Mouse (Mus musculus): ENCODE data around the gene Dspp.

Dspp gene

DNA sequence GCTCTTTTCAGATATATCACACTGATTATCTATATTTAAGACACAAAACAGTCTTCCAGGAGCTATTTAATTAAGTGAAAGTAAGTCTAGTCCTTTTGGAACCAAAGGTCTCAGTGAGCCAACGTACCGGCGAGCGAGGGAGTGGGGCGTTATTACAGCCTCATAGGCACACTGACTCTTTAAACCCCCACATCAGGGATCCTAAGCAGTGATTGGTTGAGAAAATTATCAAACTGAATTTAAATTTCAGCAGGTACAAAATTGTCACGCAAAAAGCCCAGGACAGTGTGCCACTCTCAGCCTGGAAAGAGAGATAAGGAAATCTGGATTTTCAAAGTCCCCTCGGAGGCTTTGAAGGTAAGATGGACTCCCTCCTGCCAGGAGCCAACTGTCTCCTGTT lies at the start of gene Dspp:
Gene Dspp (plus strand): TSS at position 301 of the 400 bp plus-strand sequence.
- in situ Hi-C loops (cut with MboI): no loop called here

DNA sequence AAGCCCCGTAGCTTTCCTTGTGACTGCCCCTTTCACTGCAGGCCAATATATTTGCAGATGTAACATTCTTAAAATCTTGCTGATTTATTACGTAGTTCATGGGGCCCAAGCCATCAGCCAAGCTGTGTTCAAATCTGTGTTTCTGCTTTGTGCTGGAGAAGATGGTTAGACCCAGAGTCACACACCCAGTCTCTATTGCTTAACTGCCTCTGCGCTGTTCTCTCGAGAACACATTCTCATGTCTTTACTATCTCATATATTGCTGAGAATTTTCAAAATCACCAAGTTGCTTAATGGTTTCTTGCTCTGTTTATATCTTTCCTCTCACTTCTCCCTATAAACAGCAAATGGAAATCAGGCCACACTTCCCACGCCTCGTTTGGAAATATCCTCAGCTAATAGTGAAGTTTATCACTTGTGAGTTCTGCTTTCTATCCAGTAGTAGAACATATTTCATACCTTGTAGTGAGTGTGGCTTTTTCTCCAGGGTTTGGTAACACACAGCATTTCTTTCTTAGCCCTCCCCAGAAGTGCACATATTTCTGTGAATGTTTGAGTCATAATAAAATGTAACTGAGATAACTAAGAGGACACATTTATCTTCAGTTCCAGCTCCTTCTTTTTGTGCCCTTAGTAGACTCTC lies 46.4 kb upstream of the Dspp start:
- in situ Hi-C loops (cut with MboI): no loop called here

DNA sequence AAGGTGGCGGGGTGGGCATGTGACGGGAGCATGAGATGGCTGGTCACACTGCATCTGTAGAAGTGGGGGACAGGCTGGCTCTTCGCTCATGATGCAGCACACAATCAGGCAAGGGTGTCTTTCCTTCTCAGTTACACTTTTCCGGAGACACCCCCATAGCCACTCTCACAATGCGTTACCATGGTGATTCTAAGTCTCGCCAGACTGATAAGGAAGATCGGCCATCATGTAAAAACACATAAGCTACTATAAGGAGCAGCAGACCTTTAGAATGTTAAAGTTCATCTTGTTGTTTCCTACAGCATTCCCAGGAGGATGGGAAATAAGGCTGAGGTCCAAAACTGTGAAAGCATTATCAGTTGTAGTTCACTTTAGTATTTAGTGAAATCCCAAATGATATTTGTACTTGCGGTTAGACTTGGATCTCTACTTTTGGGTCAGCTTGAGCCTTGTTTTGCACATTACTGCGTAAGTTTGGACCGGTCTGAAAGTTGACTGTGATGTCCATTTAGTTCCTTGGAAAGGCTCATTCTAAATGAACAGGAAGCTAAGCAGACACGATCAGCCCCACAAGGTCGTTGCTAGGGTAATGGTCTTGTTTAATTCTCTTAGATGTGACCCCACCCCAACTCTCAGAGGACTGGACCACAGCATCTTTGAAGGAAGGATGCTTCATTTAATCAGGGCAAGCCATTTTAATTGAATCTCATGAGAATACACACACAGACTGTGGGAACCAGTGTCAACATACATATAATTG lies 43.8 kb upstream of the Dspp start:
- in situ Hi-C loops (cut with MboI): no loop called here

DNA sequence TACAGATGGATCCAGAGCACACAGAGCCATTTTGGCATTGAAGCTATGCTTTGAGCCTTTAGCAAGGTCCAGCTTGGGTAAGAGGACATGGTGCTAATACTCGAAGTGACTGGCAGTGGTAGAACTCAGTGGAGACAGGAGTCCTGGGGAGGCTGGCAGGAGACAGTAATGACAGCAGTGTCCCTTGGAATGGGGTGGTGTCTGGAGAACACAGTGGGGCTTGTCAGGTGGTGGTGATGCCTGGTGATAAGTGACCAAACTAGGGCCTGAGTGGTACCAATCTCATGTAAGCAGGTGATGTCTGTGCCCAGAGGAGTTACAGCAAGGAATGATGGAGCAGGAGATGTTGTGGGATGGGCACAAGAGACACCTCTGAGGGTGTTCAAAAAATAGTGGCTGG lies 43.2 kb upstream of the Dspp start:
- in situ Hi-C loops (cut with MboI): no loop called here

DNA sequence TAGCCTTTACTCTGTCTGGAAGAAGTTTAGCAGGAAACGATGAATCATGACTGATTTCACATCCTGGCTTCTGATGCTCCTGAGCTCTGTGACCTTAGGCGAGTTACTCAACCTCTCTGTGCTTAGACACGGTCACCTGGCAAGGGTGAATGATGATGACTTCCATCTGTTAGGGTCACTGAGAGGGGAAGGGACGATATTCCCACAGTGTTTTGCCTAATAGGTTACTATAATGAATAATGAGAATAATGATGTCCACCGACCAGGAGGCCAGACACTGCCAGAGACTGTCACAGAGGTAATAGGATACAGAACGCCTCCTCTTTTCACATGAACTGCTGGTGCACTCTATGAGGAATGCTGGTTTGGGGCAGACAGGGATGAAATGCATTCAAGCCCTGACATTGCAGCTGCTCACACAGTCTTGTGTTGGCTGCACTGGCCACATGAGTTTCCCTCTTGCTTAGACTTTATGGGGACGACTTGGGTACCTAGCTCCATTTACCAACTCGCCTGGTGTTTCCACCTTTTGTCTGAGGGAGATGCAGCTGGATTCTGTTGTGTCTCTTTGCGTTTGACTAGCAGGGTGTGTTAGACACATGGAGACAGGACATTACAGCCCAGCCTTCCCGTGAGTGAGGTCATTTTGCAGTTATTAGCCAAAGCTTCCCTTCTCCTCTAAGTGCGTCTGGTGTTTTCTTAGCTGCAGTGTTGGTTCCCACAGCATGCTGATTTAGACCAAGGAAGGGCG lies 42.1 kb upstream of the Dspp start:
- in situ Hi-C loops (cut with MboI): no loop called here

DNA sequence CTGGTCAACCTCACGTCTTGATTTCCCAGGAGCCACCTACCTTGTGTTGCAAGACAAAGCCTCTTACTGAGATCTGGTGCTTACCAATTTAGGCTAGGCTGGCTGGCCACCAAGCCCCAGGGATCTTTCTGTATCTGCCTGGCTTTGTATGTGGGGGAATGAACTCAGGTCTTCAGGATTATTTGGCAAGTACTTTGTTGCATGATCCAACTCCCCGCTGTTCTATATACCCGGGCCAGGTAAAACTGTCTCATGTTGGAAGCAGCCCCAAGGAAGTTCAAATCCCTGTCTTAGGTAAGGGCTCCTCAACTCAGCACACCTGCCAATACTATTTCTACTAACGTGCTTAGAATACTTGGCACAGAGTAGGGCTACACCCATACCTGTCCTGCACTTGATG lies 39.6 kb upstream of the Dspp start:
- in situ Hi-C loops (cut with MboI): no loop called here

DNA sequence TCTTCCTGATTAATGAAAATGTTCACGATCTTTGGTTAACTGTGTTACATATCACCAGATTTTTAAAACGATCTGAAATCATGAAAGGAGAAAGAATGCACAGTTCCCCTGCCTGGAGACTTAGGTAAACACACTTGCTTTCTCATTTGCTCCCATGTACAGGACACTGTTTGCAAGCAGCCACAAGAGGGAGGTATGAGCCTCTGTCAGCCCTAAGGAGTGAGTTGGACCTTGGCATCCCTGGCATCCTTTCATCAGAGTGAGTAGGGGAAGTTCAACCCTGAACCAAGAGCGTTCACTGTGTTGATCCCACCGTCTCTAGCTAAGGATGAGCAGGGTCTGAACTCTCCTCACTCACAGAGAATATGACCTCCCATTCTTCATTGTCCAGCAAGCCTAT lies 39.0 kb upstream of the Dspp start:
- in situ Hi-C loops (cut with MboI): no loop called here

DNA sequence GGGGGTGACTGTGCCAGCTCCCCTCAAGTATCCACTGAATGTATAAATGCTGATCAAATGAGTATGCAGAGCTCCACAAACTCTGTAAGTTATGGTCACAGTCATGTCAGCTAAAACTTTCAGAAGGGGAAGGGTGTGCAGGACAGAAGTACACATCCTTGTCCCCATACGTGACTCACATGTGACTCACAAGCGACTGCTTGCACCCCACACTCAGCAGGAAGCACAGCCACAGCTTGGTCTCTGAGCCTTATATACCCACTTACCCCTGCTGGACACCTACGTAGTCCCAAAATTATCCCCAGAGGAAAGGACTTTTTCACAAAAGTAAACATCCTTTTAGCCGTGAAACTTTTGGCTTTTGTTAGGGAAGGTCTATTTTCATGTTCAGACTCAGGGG lies 36.8 kb upstream of the Dspp start:
- in situ Hi-C loops (cut with MboI): no loop called here

DNA sequence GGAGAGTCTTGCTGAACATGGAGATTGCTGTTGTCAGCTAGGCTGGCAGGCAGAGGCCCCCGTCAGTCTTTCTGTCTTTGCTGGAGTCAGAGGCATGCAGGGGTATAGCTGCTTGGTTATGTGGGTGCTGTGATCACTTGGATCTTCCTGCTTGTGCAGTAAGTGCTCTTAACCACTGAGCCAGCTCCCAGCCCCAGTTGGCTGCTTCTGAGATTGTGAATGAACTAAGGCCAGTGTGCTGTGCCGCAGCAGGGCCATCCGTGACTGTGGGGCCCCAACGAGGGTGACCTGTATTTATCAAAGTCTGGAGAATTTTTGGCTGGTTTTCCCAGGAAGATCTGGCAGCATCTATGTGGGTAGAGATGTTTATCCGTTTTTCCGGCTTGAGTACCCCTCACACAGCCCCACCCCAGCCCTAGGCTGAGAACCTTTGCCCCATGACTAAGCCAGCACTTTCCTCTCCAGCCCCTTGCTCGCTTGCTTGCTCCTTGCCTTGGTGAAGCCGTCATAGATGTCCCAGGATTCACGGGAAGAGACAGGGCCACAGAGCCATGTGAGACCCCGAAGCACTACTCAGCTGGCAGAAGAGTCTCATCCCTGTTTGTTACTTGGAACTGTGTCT lies 32.5 kb upstream of the Dspp start:
- in situ Hi-C loops (cut with MboI): no loop called here

DNA sequence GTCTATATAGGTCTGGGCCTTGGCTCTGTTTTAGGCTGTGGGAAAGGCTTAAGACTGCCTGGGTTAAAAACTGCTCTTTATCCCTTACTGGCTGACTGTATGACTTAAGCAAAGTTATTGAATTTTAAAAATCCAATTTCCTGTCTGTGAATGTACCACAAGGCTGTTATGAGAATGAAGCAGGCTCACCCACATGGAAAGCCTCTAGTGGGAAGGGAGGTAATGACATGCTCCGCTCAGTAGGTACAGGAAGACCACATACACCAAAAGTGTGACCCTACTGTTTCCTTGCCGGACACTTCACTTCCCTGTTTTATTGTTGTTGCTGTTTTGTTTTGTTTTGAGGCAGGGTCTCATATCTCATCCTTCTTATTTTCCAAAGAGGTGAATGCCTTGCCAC lies 29.4 kb upstream of the Dspp start:
- in situ Hi-C loops (cut with MboI): no loop called here

DNA sequence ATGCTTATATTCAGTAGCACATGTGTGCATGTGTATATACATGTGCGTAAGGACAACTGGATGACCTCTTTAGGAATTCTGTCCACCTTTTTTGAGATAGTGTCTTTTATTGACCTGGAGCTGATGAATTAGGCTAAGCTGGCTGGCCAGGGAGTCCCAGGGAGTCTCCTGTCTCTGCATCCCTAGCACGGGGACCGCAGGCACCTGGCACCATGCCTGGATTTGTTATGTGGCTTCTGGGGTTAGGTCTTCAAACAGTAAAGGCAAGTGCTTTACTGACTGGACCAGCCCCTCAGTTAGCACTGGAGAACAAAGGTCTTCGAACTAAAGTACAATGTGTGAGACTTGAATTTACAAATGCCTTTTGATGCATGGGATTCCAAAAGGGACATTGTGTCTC lies 26.5 kb upstream of the Dspp start:
- in situ Hi-C loops (cut with MboI): no loop called here

DNA sequence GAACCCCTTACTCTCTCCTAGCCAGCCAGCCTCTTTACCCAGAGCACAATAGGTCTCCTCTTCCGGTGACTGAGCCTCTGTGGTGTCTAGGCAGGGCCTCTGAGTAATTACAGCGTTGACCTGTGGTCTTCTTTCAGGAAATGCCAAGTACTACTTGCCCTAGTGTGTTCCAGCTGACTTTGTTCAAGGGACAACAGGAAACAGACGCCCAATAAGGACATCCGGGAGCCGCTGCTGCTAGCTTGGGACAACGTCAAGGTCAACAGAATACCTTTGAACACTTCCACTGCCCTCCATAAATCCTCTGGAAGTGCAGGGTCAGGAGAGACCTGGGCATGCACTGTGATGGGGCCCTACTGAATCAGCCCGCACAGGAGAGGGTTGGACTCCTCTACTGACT lies 21.2 kb upstream of the Dspp start:
- in situ Hi-C loops (cut with MboI): no loop called here

DNA sequence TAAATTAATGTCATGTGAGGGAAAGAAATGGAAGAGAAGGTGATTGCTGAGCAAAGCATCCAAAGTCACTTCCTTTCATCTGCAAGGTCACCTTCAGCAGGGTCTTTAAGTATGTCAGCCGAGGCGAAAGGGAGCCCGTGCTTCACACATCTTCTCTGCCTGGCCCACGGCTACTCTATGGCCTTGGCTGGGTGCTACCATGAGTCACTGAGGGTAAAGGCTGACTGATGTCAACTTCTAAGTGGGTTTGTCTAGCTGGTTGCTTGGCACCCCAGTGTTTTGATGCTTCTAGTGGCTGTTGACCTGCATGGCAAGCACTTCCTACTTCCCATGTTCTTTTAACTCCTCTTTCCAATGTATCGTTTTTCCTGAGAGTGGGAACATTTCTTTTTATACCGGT lies 20.3 kb upstream of the Dspp start:
- in situ Hi-C loops (cut with MboI): no loop called here

DNA sequence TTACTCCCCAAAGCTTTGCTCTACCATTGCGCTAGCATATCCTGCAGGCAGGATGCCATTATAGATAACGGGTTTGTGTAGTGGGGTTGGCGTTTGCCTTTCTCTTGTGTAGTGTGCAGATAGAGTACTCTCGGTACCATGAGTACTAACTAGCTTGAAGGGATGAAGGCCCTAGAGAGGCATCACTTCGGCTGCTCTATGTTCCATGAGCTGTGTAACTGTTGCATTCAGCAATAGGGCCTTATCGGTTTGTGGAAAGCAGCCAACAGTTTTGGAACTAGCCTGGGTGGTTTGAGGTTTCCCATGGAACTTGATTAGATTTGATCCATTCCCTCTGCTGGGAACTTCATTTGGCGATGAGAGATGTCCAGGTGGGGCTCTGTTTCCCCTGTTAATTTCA lies 12.8 kb upstream of the Dspp start:
- in situ Hi-C loops (cut with MboI): no loop called here

DNA sequence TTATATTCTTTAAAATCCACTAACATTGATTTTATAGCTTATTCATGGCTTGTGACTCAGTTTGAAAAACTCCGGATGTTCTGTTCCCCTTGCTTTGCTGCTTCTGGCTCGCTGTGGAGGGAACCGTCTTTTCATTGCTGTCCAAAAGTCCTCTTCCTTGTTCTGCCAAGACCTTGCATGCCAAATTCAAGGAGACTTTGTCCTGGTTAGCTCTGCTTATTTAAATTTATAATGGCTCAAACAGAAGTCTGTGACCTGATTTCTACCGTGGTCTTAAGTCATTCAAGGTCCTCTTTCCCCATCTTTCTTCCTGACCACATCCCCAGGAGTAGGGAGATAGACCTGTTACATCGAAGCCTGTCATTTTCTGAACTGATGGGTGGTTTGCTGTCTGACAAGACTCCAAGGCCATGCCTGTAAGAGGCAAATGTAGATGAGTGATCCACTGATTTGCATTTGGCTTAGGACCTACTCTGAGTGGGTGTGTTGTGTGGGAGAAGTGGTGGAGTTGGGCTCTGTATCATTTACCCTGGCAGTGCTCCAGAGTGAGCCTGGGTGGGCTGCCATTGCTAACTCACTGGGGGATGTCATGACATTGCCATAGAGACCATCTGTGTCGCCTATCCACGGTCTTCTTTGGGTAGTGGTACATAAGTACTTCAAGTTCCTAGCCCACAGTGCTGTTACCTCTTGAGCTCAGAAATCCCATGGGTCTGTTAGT lies 12.0 kb upstream of the Dspp start:
- in situ Hi-C loops (cut with MboI): no loop called here

DNA sequence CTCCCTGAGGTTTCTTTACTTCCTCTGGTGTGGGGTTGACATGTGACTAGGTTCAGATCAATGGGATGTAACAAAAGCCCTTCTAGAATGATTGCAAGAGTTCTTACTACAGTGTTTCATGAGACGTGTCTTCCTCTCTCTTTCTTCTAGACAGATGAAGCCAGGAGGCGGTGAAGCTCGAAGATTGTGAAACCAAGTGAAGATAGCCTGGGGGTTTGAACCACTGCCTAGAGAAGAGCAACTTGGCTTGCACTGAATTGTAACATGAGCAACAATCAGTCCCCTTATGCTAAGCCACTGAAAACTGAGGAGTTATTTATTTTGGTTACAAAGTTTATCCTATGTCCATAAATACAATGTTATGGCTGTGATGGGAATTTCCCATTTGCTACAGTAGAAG lies 9.9 kb upstream of the Dspp start:
- in situ Hi-C loops (cut with MboI): no loop called here

DNA sequence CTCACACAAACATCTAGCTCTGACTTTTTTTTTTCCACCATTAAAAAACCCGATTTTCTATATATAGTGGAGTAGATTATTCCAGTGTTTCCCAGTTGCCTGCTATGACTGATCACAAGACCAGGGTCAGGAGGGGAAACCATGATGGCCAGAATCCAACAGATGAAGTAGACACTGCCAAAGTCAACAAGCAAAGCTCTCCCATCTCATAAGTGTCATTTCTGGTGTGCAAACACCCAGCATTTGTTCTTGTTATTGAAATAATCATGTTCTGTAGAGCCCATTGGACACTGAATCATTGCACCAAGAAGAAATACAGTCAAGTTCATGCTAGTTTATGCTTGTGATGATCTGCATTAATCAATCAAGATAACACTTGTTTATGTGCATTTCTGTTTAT lies 9.1 kb upstream of the Dspp start:
- in situ Hi-C loops (cut with MboI): no loop called here

DNA sequence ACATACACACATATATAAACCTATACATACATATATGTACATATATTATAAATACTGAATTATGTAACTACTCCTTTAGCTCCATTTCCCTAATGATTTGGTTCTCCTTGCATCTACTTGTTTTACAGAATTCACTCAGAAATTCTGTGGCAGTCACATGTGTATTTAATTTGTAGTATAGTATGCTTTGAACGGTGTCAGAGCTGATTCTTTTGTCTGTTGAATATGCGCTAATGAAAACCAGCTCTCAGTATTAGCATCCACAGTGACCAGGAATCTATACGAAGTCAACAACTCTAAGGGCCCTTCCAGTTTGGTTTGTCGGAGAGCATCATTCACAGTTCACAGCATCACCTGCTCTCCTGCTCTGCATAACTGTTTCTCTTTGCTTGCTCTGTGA lies 7.0 kb upstream of the Dspp start:
- in situ Hi-C loops (cut with MboI): no loop called here

DNA sequence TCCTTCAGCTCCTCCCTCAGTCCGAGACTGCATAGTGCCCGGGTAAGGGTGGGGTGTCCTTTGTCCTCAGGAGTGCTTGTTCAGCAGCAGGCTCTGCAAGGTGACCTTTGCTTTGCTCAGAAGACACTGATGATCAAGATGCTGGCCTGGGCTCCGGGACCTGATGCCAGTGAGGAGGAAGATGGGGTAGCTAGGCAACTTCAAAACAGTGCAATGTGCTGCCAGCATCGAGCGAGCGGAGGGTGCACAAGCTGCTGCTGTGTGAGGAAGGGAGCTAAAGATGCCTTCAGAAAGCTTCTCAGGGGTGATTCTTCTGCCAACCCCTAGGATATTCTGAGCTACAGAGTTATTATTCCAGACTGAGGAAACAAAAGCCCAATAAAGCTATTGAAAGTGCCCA lies 2.6 kb downstream of the Dspp start:
- in situ Hi-C loops (cut with MboI): no loop called here

DNA sequence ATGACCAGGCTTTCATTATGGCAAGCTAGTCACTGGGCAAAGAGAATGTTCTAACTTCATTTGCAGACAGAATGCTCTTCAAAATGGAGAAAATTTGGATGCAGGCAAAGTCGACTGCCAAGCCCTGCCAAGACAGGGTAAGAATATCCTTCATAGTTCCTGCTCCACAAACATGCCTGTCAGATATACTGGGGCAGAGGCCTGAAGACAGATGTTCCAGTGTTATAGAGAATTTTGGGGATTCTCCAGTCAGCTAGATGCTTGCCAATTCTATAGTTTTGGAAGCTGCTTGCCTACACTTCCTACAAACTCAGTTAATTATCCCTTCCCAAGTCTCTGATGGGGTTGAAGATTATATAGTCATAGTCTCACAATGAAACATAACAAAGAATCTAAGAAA lies 13.2 kb downstream of the Dspp start:
- in situ Hi-C loops (cut with MboI): no loop called here

DNA sequence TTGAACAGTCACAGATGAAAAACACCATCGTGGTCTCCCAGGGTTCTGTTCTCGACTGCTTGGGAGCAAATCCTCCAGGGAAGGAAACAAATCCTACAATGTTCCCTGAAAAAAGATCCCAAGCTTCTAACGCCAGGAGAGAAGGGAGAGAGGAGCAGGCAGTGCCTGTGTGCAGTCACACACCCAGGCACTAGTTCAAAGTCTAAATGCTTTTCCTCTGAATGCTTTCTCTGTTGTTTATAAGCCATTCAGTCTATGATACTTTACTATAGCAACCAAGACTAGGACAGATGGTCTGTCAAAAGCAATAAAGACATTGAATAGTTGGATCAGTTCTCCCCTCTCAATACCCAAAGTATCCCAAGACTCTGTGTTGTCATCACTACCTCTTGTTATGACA lies 16.8 kb downstream of the Dspp start:
- in situ Hi-C loops (cut with MboI): no loop called here

DNA sequence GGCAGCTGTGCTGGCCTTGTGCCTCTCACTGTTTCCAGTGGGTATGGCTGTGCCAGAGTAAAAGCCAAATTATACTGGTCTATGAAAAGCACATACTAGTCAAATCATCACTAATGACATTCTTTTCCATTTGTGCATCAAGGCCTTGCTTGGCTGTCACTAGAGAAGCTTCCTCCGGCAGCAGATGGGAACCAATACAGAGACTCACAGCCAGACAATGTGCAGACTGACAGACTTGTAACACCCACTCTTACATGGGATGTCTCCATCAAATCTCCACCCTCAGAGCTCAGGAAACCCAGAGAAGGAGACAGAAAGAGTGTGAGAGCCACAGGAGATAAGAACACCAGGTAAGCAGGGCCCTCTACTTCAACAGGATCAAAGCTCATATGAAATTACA lies 24.6 kb downstream of the Dspp start:
- in situ Hi-C loops (cut with MboI): no loop called here

Data from mature B cell (primary cell).